Mouse (Mus musculus) heart, adult 2 months (tissue): ENCODE results near the gene Wdr34.

Experiments
- CTCF ChIP-seq: fragments of 200-600 bp; IDR thresholded peaks from 2 replicates; pipeline ENCODE4 v1.8.1; 2022; ENCODE audit warnings: antibody characterized with exemption, mild to moderate bottlenecking, moderate library complexity
- POLR2A ChIP-seq: fragments of 200-500 bp; IDR thresholded peaks from 2 replicates; pipeline ENCODE4 v1.6.1; 2011; ENCODE audit warnings: mild to moderate bottlenecking, low read depth, low read length, control low read depth; ENCODE audit not compliant: insufficient read depth

GRCm38 (mm10) chr2:30063235-30063634 lies 14.6 kb upstream of the Wdr34 start:
- TF ChIP-seq CTCF (no peak), POLR2A (no peak)
